In genomic region chr5:31200327-31200768, GRCm38 (mm10) we compare ENCODE assay signal across 7 mouse cellular contexts. TPM values are rescaled to one million over a fixed set of nuclear protein-coding genes. Genes with fewer than 3 reads are reported as not detected.
A peak's percentile ranks its signal among the peaks of the same experiment; 100 is the strongest.
DNase-seq lines count a peak whose midpoint lies in the region; ATAC-seq and TF ChIP-seq lines count a peak whose summit lies in the region.

No protein-coding gene starts in this region.

- peak overlapping the region; percentile 94 for H3K4me3 ChIP-seq in kidney, embryonic 15.5 days (replicated peaks)
- no peak overlapping the region for H3K4me3 ChIP-seq in bone marrow, adult 2 months (replicated peaks; ENCODE audit: control insufficient read depth, low read depth, low read length)
- H3K4me3 ChIP-seq in forebrain, embryonic 14.5 days (ENCODE audit: low read depth, low read length): 0 out of 2 replicates have a peak overlapping the region, but pooled peaks have one; percentile 86
- 0 out of 2 replicates have a peak overlapping the region, but pooled peaks have one; percentile 86 for H3K4me3 ChIP-seq in liver, embryonic 15.5 days (replicated peaks)

- no peak overlapping the region for H3K9ac ChIP-seq in kidney, embryonic 15.5 days
- H3K9ac ChIP-seq in forebrain, embryonic 14.5 days (ENCODE audit: low read length): no peak overlapping the region
- no peak overlapping the region for H3K9ac ChIP-seq in liver, embryonic 15.5 days

- no peaks in the 10 kb centered on the region for H3K27me3 ChIP-seq in kidney, embryonic 15.5 days
- no peaks in the 10 kb centered on the region for H3K27me3 ChIP-seq in forebrain, embryonic 14.5 days (replicated peaks; ENCODE audit: control insufficient read depth, insufficient read depth, low read length)
- H3K27me3 ChIP-seq in liver, embryonic 15.5 days: no peaks in the 10 kb centered on the region

- WGBS in kidney, embryonic 15.5 days: 84% methylated on average over 27 of the region's 27 CpGs
- WGBS in bone marrow, adult 2 months: 90% methylated on average over 27 of the region's 27 CpGs
- WGBS in forebrain, embryonic 14.5 days: 90% methylated on average over 27 of the region's 27 CpGs
- 83% methylated on average over 27 of the region's 27 CpGs for WGBS in liver, embryonic 15.5 days (ENCODE audit: insufficient replicate concordance)

- H3K27ac ChIP-seq in kidney, embryonic 15.5 days: peak overlapping the region; percentile 51
- no peak overlapping the region for H3K27ac ChIP-seq in bone marrow, adult 2 months (ENCODE audit: control insufficient read depth, insufficient read depth, low read depth, low read length, poor library complexity)
- no peak overlapping the region for H3K27ac ChIP-seq in forebrain, embryonic 14.5 days (ENCODE audit: low read depth, low read length)
- no peak overlapping the region for H3K27ac ChIP-seq in liver, embryonic 15.5 days (replicated peaks)

- peak; percentile 54; the same call in 1 of the 2 replicates for TF ChIP-seq POLR2A in bone marrow, adult 2 months (IDR thresholded peaks at IDR 0.05; ENCODE audit: borderline replicate concordance, control insufficient read depth, low read depth, low read length)

- peaks cover 33% of the 10 kb centered on the region for H3K4me1 ChIP-seq in kidney, embryonic 15.5 days
- H3K4me1 ChIP-seq in bone marrow, adult 2 months (ENCODE audit: control insufficient read depth, insufficient read depth, low read length): no peaks in the 10 kb centered on the region
- H3K4me1 ChIP-seq in forebrain, embryonic 14.5 days (ENCODE audit: control insufficient read depth, insufficient read depth, low read length): peaks cover 15% of the 10 kb centered on the region
- peaks cover 31% of the 10 kb centered on the region for H3K4me1 ChIP-seq in liver, embryonic 15.5 days (replicated peaks)

- H3K36me3 ChIP-seq in kidney, embryonic 15.5 days: peaks cover 83% of the 10 kb centered on the region
- H3K36me3 ChIP-seq in forebrain, embryonic 14.5 days (ENCODE audit: control insufficient read depth, insufficient read depth, low read length): peaks cover 83% of the 10 kb centered on the region
- H3K36me3 ChIP-seq in liver, embryonic 15.5 days (replicated peaks): peaks cover 84% of the 10 kb centered on the region

- DNase-seq in kidney, adult 18-20 months: no peak
- no peak for DNase-seq in forebrain, embryonic 14.5 days (ENCODE audit: low spot score)
- no peak for DNase-seq in spleen, postnatal 14 days (ENCODE audit: low spot score in 2 of 2)
- DNase-seq in ovary, postnatal 14 days (ENCODE audit: low spot score): no peak

- H3K4me2 ChIP-seq in kidney, embryonic 15.5 days: peak overlapping the region; percentile 76
- no peak overlapping the region for H3K4me2 ChIP-seq in forebrain, embryonic 14.5 days (ENCODE audit: low read length)
- H3K4me2 ChIP-seq in liver, embryonic 15.5 days: peak overlapping the region; percentile 94; the same call in 1 of the 2 replicates

- no peak for TF ChIP-seq CTCF in bone marrow, adult 2 months (IDR thresholded peaks at IDR 0.05; ENCODE audit: control insufficient read depth, insufficient read depth, low read length)

- ATAC-seq in kidney, embryonic 15.5 days (replicated peaks; ENCODE audit: low FRiP score): 0 out of 2 replicates have a peak, but pooled peaks have one; percentile 9
- ATAC-seq in forebrain, embryonic 14.5 days: no peak
- no peak for ATAC-seq in liver, embryonic 15.5 days (ENCODE audit: insufficient read depth)

- H3K9me3 ChIP-seq in kidney, embryonic 15.5 days (replicated peaks): peaks cover 4% of the 10 kb centered on the region
- H3K9me3 ChIP-seq in forebrain, embryonic 14.5 days (replicated peaks; ENCODE audit: control insufficient read depth, low read length): 0 out of 2 replicates have a peak, but pooled peaks cover 3% of the 10 kb centered on the region
- no peaks in the 10 kb centered on the region for H3K9me3 ChIP-seq in liver, embryonic 15.5 days (replicated peaks)

RNA-seq across cellular contexts. Expression of gene Zfp513, which starts 1.8 kb away (rescaled TPM):
- 9.1 and 11.9 TPM in 2 replicates for polyA plus RNA-seq in kidney, embryonic 15.5 days (2015; fragmentation: Nextera tagmentation; extraction: Ambion mirVana)
- polyA plus RNA-seq in bone marrow, adult 2 months (2011; ENCODE audit: insufficient read depth, insufficient read length, low replicate concordance, missing spikeins): 28.8 and 54.0 TPM in 2 replicates
- 7.2 and 8.7 TPM in 2 replicates for polyA plus RNA-seq in forebrain, embryonic 14.5 days (2014; fragmentation: Nextera tagmentation; extraction: Ambion mirVana)
- polyA plus RNA-seq in liver, embryonic 15.5 days (2015; fragmentation: Nextera tagmentation; extraction: Ambion mirVana): 2.6 and 3.1 TPM in 2 replicates

RNA-seq across cellular contexts. Expression of gene Eif2b4, which starts 7.1 kb away (rescaled TPM):
- polyA plus RNA-seq in kidney, embryonic 15.5 days (2015; fragmentation: Nextera tagmentation; extraction: Ambion mirVana): 64.9 and 65.9 TPM in 2 replicates
- 21.7 and 57.4 TPM in 2 replicates for polyA plus RNA-seq in bone marrow, adult 2 months (2011; ENCODE audit: insufficient read depth, insufficient read length, low replicate concordance, missing spikeins)
- 84.5 and 87.3 TPM in 2 replicates for polyA plus RNA-seq in forebrain, embryonic 14.5 days (2014; fragmentation: Nextera tagmentation; extraction: Ambion mirVana)
- polyA plus RNA-seq in liver, embryonic 15.5 days (2015; fragmentation: Nextera tagmentation; extraction: Ambion mirVana): 41.2 and 47.3 TPM in 2 replicates

RNA-seq across cellular contexts. Expression of gene Snx17, which starts 7.3 kb away (rescaled TPM):
- 140 and 148 TPM in 2 replicates for polyA plus RNA-seq in kidney, embryonic 15.5 days (2015; fragmentation: Nextera tagmentation; extraction: Ambion mirVana)
- polyA plus RNA-seq in bone marrow, adult 2 months (2011; ENCODE audit: insufficient read depth, insufficient read length, low replicate concordance, missing spikeins): 32.5 and 42.0 TPM in 2 replicates
- 135 and 142 TPM in 2 replicates for polyA plus RNA-seq in forebrain, embryonic 14.5 days (2014; fragmentation: Nextera tagmentation; extraction: Ambion mirVana)
- 40.2 and 41.6 TPM in 2 replicates for polyA plus RNA-seq in liver, embryonic 15.5 days (2015; fragmentation: Nextera tagmentation; extraction: Ambion mirVana)

RNA-seq across cellular contexts. Expression of gene Ppm1g, which starts 20.1 kb away (rescaled TPM):
- 130 and 144 TPM in 2 replicates for polyA plus RNA-seq in kidney, embryonic 15.5 days (2015; fragmentation: Nextera tagmentation; extraction: Ambion mirVana)
- 97.5 and 147 TPM in 2 replicates for polyA plus RNA-seq in bone marrow, adult 2 months (2011; ENCODE audit: insufficient read depth, insufficient read length, low replicate concordance, missing spikeins)
- 133 and 143 TPM in 2 replicates for polyA plus RNA-seq in forebrain, embryonic 14.5 days (2014; fragmentation: Nextera tagmentation; extraction: Ambion mirVana)
- 110 and 117 TPM in 2 replicates for polyA plus RNA-seq in liver, embryonic 15.5 days (2015; fragmentation: Nextera tagmentation; extraction: Ambion mirVana)

RNA-seq across cellular contexts. Expression of gene Gtf3c2, which starts 20.4 kb away (rescaled TPM):
- polyA plus RNA-seq in kidney, embryonic 15.5 days (2015; fragmentation: Nextera tagmentation; extraction: Ambion mirVana): 83.0 and 93.5 TPM in 2 replicates
- 32.1 and 67.3 TPM in 2 replicates for polyA plus RNA-seq in bone marrow, adult 2 months (2011; ENCODE audit: insufficient read depth, insufficient read length, low replicate concordance, missing spikeins)
- polyA plus RNA-seq in forebrain, embryonic 14.5 days (2014; fragmentation: Nextera tagmentation; extraction: Ambion mirVana): 45.7 and 47.5 TPM in 2 replicates
- polyA plus RNA-seq in liver, embryonic 15.5 days (2015; fragmentation: Nextera tagmentation; extraction: Ambion mirVana): 28.8 and 31.5 TPM in 2 replicates
